ENCODE assay signal across 8 mouse cellular contexts in genomic region chr8:3392771-3393710, GRCm38 (mm10). TPM values are rescaled to one million over a fixed set of nuclear protein-coding genes. Genes with fewer than 3 reads are reported as not detected.
DNase-seq lines count a peak whose midpoint lies in the region; ATAC-seq lines count a peak whose summit lies in the region.

Gene Arhgef18 (plus strand): TSS chr8:3393006.

- ATAC-seq in limb, embryonic 12.5 days (ENCODE audit: insufficient number of reproducible peaks, insufficient read depth, low FRiP score, low TSS enrichment, low read depth): peak; percentile 97
- peak; percentile 99 for ATAC-seq in midbrain, embryonic 13.5 days

- H3K36me3 ChIP-seq in erythroblast, embryonic 14.5 days (ENCODE audit: control insufficient read depth): peaks cover 7% of the 10 kb centered on the region
- H3K36me3 ChIP-seq in heart, embryonic 10.5 days: peaks cover 2% of the 10 kb centered on the region; the same call in 1 of the 2 replicates
- no peaks in the 10 kb centered on the region for H3K36me3 ChIP-seq in limb, embryonic 12.5 days
- no peaks in the 10 kb centered on the region for H3K36me3 ChIP-seq in midbrain, embryonic 13.5 days

- H3K9ac ChIP-seq in limb, embryonic 12.5 days (replicated peaks): peak within 1 kb of the TSS; percentile 73
- peak within 1 kb of the TSS; percentile 84 for H3K9ac ChIP-seq in midbrain, embryonic 13.5 days (replicated peaks)

- peaks cover 24% of the 10 kb centered on the region for H3K4me1 ChIP-seq in brown adipose tissue, adult 24 weeks (ENCODE audit: control insufficient read depth, insufficient read depth, insufficient read length, low read length)
- peaks cover 36% of the 10 kb centered on the region for H3K4me1 ChIP-seq in erythroblast, embryonic 14.5 days (ENCODE audit: control insufficient read depth)
- peaks cover 19% of the 10 kb centered on the region for H3K4me1 ChIP-seq in heart, embryonic 10.5 days
- H3K4me1 ChIP-seq in limb, embryonic 12.5 days (replicated peaks): peaks cover 20% of the 10 kb centered on the region
- H3K4me1 ChIP-seq in midbrain, embryonic 13.5 days (replicated peaks): peaks cover 33% of the 10 kb centered on the region

- H3K27ac ChIP-seq in brown adipose tissue, adult 24 weeks (replicated peaks; ENCODE audit: low read depth, low read length): peak within 1 kb of the TSS; percentile 46
- peak within 1 kb of the TSS; percentile 75 for H3K27ac ChIP-seq in heart, embryonic 10.5 days
- 0 out of 2 replicates have a peak within 1 kb of the TSS, but pooled peaks have one; percentile 17 for H3K27ac ChIP-seq in limb, embryonic 12.5 days
- no peak within 1 kb of the TSS for H3K27ac ChIP-seq in midbrain, embryonic 13.5 days

- peak within 1 kb of the TSS; percentile 91 for H3K4me3 ChIP-seq in brown adipose tissue, adult 24 weeks (ENCODE audit: insufficient read depth, low read depth, low read length)
- peak within 1 kb of the TSS; percentile 80 for H3K4me3 ChIP-seq in erythroblast, embryonic 14.5 days (replicated peaks)
- peak within 1 kb of the TSS; percentile 86 for H3K4me3 ChIP-seq in heart, embryonic 10.5 days
- H3K4me3 ChIP-seq in limb, embryonic 12.5 days (replicated peaks): peak within 1 kb of the TSS; percentile 75
- peak within 1 kb of the TSS; percentile 75 for H3K4me3 ChIP-seq in midbrain, embryonic 13.5 days (replicated peaks)

- H3K9me3 ChIP-seq in erythroblast, embryonic 14.5 days (ENCODE audit: control insufficient read depth, low read length): no peaks in the 10 kb centered on the region
- H3K9me3 ChIP-seq in heart, embryonic 10.5 days: no peaks in the 10 kb centered on the region
- no peaks in the 10 kb centered on the region for H3K9me3 ChIP-seq in limb, embryonic 12.5 days
- H3K9me3 ChIP-seq in midbrain, embryonic 13.5 days: no peaks in the 10 kb centered on the region

- 1% methylated on average over 48 of the region's 48 CpGs for WGBS in heart, embryonic 10.5 days
- WGBS in limb, embryonic 12.5 days: 2% methylated on average over 48 of the region's 48 CpGs
- under 1% methylated on average over 48 of the region's 48 CpGs for WGBS in midbrain, embryonic 13.5 days

- no peaks in the 10 kb centered on the region for H3K27me3 ChIP-seq in erythroblast, embryonic 14.5 days (ENCODE audit: control insufficient read depth)
- no peaks in the 10 kb centered on the region for H3K27me3 ChIP-seq in heart, embryonic 10.5 days (ENCODE audit: insufficient read depth, poor library complexity, severe bottlenecking)
- no peaks in the 10 kb centered on the region for H3K27me3 ChIP-seq in limb, embryonic 12.5 days
- no peaks in the 10 kb centered on the region for H3K27me3 ChIP-seq in midbrain, embryonic 13.5 days

- DNase-seq in B cell, adult 2 months: peak; percentile 5 to 10
- DNase-seq in heart, embryonic 10.5 days (ENCODE audit: low spot score): peak; percentile 93
- DNase-seq in kidney, adult 9 months: peak; percentile 95
- DNase-seq in spleen, adult 12 weeks (ENCODE audit: low spot score): peak; percentile 51

- peak within 1 kb of the TSS; percentile 85 for H3K4me2 ChIP-seq in limb, embryonic 12.5 days
- peak within 1 kb of the TSS; percentile 87 for H3K4me2 ChIP-seq in midbrain, embryonic 13.5 days (replicated peaks)

RNA-seq across cellular contexts. Expression of gene Arhgef18, which starts in this region (rescaled TPM):
- 9.0 and 11.1 TPM in 2 replicates for polyA plus RNA-seq in brown adipose tissue, adult 24 weeks (2012; ENCODE audit: insufficient read depth, insufficient read length, missing spikeins)
- 0.32 and 0.56 TPM in 2 replicates for polyA plus RNA-seq in erythroblast, embryonic 14.5 days (2012)
- 7.2 and 8.0 TPM in 2 replicates for polyA plus RNA-seq in heart, embryonic 10.5 days (2016; fragmentation: Nextera tagmentation; extraction: Ambion mirVana)
- polyA plus RNA-seq in limb, embryonic 12.5 days (2016; fragmentation: Nextera tagmentation; extraction: Ambion mirVana): 12.3 and 13.6 TPM in 2 replicates
- polyA plus RNA-seq in midbrain, embryonic 13.5 days (2015; fragmentation: Nextera tagmentation; extraction: Ambion mirVana): 10.4 and 12.5 TPM in 2 replicates

Comparison
In these comparisons a context has a peak if more than half of its experiments do, and no peak if none do; other contexts are left out.
1. DNase-seq: peak in every context shown above with its lines; median percentile 95 in kidney, adult 9 months; 93 in heart, embryonic 10.5 days; 51 in spleen, adult 12 weeks; 8 in B cell, adult 2 months.